Mouse (Mus musculus) T-helper 17 cell (primary cell): ENCODE measurements around the gene Slc16a12.

Experiments
- in situ Hi-C, 2 experiments: fragments of 300-600 bp; cut with MboI, MseI; formaldehyde crosslinking; loops; 1 replicate in 1 of 2; 2 replicates in 1 of 2; pipeline ENCODE4 v1.15.1; 2025; ENCODE audit warnings: high pct_unique_total_duplicates in 2 of 2

The Slc16a12 gene

DNA sequence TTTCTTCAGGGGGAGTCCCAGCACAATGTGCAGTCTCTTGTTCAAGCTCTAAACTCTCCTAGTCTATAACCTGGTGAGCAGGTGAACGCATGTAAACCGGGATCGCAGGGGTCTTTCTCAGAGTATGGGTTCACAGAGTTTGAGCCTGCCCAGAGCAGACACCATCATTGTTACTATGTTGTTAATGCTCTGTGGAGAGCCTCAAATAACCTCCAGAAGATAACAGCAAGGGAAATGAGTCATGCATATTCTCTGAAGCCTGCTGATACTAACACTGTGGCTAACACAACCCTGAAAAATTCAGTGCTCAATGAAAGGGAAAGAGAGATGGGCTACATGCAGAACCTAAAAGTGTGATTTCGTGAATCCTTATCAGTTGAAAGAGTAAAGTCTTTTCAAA is 68.7 kb downstream of the Slc16a12 start:
- in situ Hi-C loops, result loop anchor here (5.0 kb wide), 3 partner anchors 89 to 449 kb away; no protein-coding TSS in a partner anchor

DNA sequence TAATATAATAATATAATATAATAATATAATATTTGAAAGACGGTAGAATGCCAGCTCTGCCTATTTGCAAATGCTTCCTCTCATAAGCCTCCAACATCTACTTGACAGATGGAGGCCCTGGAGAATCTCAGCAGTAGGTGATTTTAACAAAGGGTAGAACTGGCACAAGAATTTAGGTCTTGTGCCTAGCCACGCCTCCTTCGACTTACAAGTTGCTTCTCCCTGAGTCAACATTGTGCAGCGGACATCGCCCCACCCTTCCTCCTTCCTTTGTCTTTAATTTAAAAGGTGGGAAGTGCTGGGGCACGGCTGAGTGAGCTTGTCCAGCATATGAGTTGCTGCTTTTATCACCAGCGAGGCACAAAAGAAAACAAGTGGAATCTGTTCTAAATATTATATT is 73.6 kb downstream of the Slc16a12 start:
- in situ Hi-C loops, result loop anchor here in 1 of 2 experiments (5.0 kb wide), 1 partner anchor 1404 kb away; no protein-coding TSS in a partner anchor

- in situ Hi-C loops, result loop anchor here in 1 of 2 experiments (10.0 kb wide), 1 partner anchor 331 kb away; no protein-coding TSS in a partner anchor
Measured at GRCm38 (mm10) chr19:34666127-34666526, 81.0 kb downstream of the Slc16a12 start.

GRCm38 (mm10) chr19:34662740-34663139 is 84.3 kb downstream of the Slc16a12 start:
- in situ Hi-C loops, result loop anchor here in 1 of 2 experiments (10.0 kb wide), 1 partner anchor 328 kb away; no protein-coding TSS in a partner anchor

- in situ Hi-C loops, result loop anchor here in 1 of 2 experiments (10.0 kb wide), 1 partner anchor 327 kb away; no protein-coding TSS in a partner anchor
Measured at GRCm38 (mm10) chr19:34662067-34662507, 85.0 kb downstream of the Slc16a12 start.

DNA sequence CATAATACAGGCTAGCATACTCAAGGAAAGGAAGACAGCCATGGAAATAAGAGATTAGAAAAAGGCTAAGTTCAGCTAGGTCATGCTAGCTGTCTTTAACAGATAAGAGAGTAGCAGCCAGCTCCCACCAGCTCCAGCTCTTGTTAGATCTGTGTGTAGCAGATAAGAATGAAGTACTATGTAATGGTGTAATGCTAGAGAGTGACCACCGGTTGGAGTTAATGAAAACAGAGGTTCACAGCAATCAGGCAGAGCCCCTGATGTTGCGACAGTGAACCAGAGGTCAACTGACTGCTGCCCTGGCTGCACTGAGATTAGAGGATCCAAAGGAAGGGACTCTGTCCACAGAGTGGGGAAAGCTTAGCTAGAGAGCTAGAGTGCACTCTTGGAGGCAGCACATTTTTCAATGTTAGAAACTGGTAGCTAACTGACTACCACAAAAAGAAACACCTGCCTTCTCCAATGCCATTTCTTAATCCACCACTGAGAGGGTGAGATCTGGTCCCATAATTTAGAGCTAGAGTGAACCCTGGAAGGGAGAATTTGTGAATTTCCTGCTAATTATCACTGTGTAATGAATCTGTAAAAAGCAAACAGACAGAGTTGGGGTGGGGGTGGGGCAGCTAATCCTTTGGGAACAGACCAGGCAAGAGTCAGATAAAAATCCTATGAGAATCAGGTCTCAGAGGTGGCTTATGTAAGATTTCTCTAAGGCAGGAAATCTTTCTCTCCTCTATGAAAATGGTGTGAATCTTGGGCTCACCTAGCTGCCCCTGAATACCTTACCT is 90.4 kb downstream of the Slc16a12 start:
- in situ Hi-C loops, result loop anchor here in 1 of 2 experiments (10.0 kb wide), 1 partner anchor 112 kb away; no protein-coding TSS in a partner anchor

GRCm38 (mm10) chr19:34655227-34655805 is 91.8 kb downstream of the Slc16a12 start:
- in situ Hi-C loops, result loop anchor here in 1 of 2 experiments (10.0 kb wide), 1 partner anchor 111 kb away; no protein-coding TSS in a partner anchor

GRCm38 (mm10) chr19:34650997-34651396 is 96.1 kb downstream of the Slc16a12 start:
- in situ Hi-C loops, result loop anchor here (5.0 to 10.0 kb wide), 2 partner anchors 106 to 149 kb away; no protein-coding TSS in a partner anchor

GRCm38 (mm10) chr19:34650276-34650675 is 96.8 kb downstream of the Slc16a12 start:
- in situ Hi-C loops, result loop anchor here (5.0 to 10.0 kb wide), 2 partner anchors 105 to 148 kb away; no protein-coding TSS in a partner anchor

DNA sequence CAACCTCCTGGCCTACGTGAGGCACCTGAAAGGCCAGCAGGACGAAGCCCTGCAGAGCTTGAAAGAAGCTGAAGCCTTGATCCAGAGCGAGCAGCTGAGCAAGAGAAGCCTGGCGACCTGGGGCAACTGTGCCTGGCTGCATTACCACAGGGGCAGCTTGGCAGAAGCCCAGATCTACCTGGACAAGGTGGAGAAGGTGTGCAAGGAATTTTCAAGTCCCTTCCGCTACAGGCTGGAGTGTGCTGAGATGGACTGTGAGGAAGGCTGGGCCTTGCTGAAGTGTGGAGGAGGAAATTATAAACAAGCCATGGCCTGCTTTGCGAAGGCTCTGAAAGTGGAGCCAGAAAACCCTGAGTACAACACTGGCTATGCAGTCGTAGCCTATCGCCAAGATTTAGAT is 99.5 kb downstream of the Slc16a12 start:
- in situ Hi-C loops, result loop anchor here in 1 of 2 experiments (25.0 kb wide), 1 partner anchor 310 kb away; no protein-coding TSS in a partner anchor

DNA sequence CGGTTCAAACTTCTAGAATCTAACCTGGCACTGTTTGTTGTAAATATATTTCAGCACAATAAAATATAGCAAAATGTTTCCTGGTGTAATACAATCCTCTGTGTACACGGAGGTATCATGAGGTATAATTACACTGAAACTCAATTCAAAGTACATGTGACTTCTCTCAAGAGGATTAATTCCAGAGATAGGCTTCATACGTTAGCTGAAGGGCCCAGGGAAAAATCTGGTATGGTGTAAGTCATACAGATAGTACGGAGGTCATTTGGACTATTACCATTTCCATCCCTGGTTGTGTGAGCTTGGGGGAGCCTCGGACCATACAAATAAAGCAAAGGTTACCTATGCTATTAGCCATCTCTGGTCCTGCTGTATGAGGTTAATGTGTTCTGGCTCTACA is 104.5 kb downstream of the Slc16a12 start:
- in situ Hi-C loops, result loop anchor here in 1 of 2 experiments (5.0 to 25.0 kb wide), 2 partner anchors 95 to 305 kb away; no protein-coding TSS in a partner anchor

- in situ Hi-C loops, result loop anchor here in 1 of 2 experiments (5.0 to 25.0 kb wide), 2 partner anchors 93 to 303 kb away; no protein-coding TSS in a partner anchor
Measured at GRCm38 (mm10) chr19:34640623-34641022, 106.5 kb downstream of the Slc16a12 start, which contains the start of the genes Ifit1bl2 and Ifit1. Ifit1bl2 (minus strand) TSS chr19:34640743. Ifit1 (plus strand) TSS chr19:34640871.

DNA sequence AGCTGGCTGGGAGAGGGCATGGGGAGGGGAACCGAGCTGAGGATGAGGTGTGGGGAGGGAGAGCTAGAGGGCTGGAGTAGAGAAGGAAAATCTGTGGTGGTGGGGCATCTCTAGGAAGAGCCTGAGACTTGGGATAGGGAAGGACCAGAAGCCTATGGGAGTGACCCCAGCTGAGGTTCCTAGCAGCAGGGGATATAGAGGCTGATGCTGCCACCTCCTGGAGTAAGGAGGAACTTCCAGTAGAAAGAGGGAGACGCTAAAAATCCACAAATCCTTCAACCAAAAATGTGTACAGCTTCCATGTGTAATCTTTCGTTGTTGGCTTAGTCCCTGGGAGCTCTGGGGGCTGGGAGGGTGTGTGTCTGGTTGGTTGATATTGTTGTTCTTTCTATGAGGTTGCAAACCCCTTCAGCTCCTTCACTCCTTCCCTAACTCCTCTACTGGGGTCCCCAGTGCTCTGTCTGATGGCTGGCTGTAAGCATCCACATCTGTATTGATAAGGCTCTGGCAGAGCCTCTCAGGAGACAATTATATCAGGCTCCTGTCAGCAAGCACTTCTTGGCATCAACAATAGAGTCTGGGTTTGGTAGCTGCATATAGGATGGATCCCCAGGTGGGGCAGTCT is 110.0 kb downstream of the Slc16a12 start:
- in situ Hi-C loops, result loop anchor here in 1 of 2 experiments (25.0 kb wide), 1 partner anchor 300 kb away; no protein-coding TSS in a partner anchor

- in situ Hi-C loops, result loop anchor here in 1 of 2 experiments (25.0 kb wide), 1 partner anchor 296 kb away; no protein-coding TSS in a partner anchor
Measured at GRCm38 (mm10) chr19:34633484-34633883, 113.6 kb downstream of the Slc16a12 start.

GRCm38 (mm10) chr19:34631487-34631886 is 115.6 kb downstream of the Slc16a12 start:
- in situ Hi-C loops, result loop anchor here in 1 of 2 experiments (25.0 kb wide), 1 partner anchor 294 kb away; no protein-coding TSS in a partner anchor

GRCm38 (mm10) chr19:34627496-34627895 is 119.6 kb downstream of the Slc16a12 start:
- in situ Hi-C loops, result loop anchor here in 1 of 2 experiments (25.0 kb wide), 1 partner anchor 290 kb away; no protein-coding TSS in a partner anchor

- in situ Hi-C loops, result loop anchor here (5.0 to 25.0 kb wide), 2 partner anchors 82 to 287 kb away; no protein-coding TSS in a partner anchor
Measured at GRCm38 (mm10) chr19:34624663-34625062, 122.4 kb downstream of the Slc16a12 start.

- in situ Hi-C loops, result loop anchor here in 1 of 2 experiments (5.0 kb wide), 1 partner anchor 81 kb away; no protein-coding TSS in a partner anchor
Measured at GRCm38 (mm10) chr19:34623781-34624180, 123.3 kb downstream of the Slc16a12 start.

- in situ Hi-C loops, result loop anchor here in 1 of 2 experiments (5.0 kb wide), 1 partner anchor 79 kb away; no protein-coding TSS in a partner anchor
Measured at GRCm38 (mm10) chr19:34620871-34621270, 126.2 kb downstream of the Slc16a12 start.
